Mouse (Mus musculus): Measurements from ENCODE around the gene Entr1. TPM values are rescaled to one million over a fixed set of nuclear protein-coding genes. Genes with fewer than 3 reads are reported as not detected.
A peak's percentile ranks its signal among the peaks of the same experiment; 100 is the strongest.

The Entr1 gene
- total RNA-seq (2021): 10 to 100 TPM; 25.2 to 33.1 TPM
- long read RNA-seq, experiment 1, transcript Entr1-201 (9 exons, 2,031 nt): minor isoform, 9 of 48 reads
- long read RNA-seq, experiment 1, transcript Entr1-202 (8 exons, 1,955 nt): major isoform, 21 of 48 reads
- long read RNA-seq, experiment 1, partial matches to known transcripts: 2 of 48 reads
- long read RNA-seq, experiment 1, other reads (novel, unspliced or antisense): 13 of 48 reads
- long read RNA-seq, experiment 2, transcript Entr1-202 (8 exons, 1,955 nt): major isoform, 26 of 49 reads
- long read RNA-seq, experiment 2, transcript Entr1-201 (9 exons, 2,031 nt): minor isoform, 6 of 49 reads
- long read RNA-seq, experiment 2, partial matches to known transcripts: 1 of 49 reads
- long read RNA-seq, experiment 2, other reads (novel, unspliced or antisense): 14 of 49 reads

DNA sequence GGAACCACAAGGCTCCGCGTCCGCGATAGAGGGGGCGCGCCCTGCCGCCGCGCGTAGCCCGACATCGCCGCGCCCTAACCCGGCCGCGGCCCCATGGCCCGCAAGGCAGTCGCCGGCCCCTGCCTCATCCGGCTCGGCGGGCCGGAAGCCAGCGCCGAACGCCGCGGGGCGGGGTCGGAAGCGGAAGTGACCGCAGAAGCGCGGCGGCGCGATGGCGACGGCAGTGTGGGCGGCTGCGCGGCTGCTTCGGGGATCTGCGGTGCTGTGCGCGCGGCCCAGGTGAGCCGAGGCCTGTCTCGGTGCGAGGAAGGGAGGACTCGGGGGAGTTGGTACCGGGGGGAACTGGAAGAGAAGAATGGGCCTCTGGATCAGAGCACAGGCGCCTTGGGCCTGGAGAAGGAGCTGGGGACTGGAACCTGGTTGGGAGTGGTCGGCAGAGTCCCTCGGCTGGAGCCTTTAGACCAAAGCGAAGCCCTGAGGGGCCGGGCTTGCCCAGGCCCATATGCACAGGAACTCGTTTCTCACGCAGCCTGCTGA is at the start of gene Entr1, which contains the start of gene Pmpca:
Entr1 (minus strand) TSS at position 163 of the 537 bp plus-strand sequence.
Pmpca (plus strand) TSS at position 186 of the 537 bp plus-strand sequence.
- peak; percentile 92 for DNase-seq
- Histone ChIP-seq H3K4me3 (peak within 1 kb of the TSS; percentile 98), H3K27ac (peak within 1 kb of the TSS; percentile 90)
- TF ChIP-seq CTCF (IDR thresholded peaks at IDR 0.05): no peak
- intact Hi-C loops (cut with DNase I): loop anchor here (2.0 kb wide), 1 partner anchor 36 kb away; the partner anchor contains the start of gene Dnlz

DNA sequence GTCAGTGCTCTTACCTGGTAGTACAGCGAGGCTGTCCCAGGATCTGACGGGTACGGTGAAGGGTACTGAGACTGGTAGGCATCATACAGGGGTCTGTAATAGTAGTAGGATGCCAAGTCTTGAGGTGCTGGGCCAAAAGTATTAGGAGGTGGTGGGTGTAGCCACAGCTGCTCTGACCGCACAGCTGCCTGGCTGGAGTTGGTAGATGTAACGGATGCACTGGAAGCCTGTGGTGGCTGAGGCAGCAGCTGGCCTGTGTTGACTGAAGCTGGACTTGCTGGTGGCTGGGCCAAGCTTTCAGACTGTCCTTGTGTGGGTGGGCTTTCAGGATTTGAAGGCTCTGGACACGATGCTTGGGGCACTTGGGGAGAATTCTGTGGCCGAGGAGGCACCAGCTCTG is 49.3 kb upstream of the Entr1 start:
- intact Hi-C loops (cut with DNase I): no loop called here
- no peak for TF ChIP-seq CTCF (IDR thresholded peaks at IDR 0.05)
- no peak for DNase-seq
- H3K4me3 ChIP-seq: no peak overlapping the region
- no peak overlapping the region for H3K27ac ChIP-seq

DNA sequence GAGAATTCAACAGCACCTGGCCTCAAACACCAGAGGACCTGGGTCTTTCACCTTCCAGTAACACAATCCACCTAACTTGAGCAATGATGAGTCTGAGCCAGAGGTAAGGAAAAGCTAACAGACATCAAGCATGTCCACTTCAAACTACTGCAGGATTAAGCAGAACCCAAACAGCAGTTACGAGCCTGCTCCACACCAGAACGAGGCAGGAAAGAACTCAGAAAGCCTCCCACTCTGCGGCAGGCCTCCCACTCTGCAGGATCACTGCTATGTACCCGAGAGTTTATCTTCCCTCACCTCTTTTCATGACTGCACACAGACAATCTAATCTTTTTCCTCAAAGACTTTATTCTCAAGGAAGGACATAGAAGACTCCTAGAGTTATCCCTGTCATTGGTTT is 48.1 kb upstream of the Entr1 start:
- intact Hi-C loops (cut with DNase I): no loop called here

DNA sequence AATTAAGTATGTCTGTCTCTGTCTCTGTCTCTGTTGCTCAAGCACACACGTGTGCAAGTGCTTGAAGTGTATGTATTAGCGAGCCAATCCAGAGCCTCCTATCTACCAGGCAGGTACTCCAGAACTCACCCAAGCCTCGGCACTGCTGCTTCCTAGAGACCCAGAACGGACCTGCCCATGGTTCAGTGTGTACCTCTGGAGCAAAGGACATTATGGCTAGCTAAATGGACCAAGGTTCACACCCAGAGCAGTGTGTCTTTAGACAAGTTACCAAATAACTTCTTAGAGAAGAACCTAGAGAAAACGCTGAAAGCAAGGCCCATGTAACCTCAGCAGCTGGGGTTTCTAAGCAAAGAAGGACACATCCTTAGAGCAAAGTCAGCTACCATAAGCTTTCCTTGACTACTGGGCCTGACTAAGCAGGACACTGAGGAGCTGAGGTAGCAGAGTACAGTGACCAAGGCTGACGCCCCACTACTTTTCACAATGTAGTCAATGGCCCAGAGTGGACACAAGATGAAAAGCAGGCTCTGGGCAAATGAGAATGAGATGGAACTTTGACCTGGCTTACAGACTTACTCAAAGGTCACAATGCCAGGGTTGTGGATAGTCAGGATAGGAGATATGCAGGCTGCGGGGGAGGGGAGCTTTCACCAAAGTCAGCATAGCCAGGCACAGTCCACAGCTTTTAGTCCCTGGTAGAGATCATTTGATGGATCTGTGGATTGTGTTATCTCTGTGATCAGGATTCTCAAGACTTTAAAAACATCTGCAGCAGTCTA is 45.9 kb upstream of the Entr1 start:
- Histone ChIP-seq H3K27ac (peak overlapping the region; percentile 39; the same call in 1 of the 2 replicates), H3K4me3 (no peak overlapping the region)
- TF ChIP-seq CTCF (IDR thresholded peaks at IDR 0.05): no peak
- no peak for DNase-seq
- intact Hi-C loops (cut with DNase I): no loop called here

More for the DNA sequence above, 48.1 kb upstream of the Entr1 start:
- no peak for DNase-seq
- TF ChIP-seq CTCF (IDR thresholded peaks at IDR 0.05): no peak
- no peak overlapping the region; the same call in 1 of the 2 replicates for H3K4me3 ChIP-seq
- H3K27ac ChIP-seq: peak overlapping the region; percentile 61

DNA sequence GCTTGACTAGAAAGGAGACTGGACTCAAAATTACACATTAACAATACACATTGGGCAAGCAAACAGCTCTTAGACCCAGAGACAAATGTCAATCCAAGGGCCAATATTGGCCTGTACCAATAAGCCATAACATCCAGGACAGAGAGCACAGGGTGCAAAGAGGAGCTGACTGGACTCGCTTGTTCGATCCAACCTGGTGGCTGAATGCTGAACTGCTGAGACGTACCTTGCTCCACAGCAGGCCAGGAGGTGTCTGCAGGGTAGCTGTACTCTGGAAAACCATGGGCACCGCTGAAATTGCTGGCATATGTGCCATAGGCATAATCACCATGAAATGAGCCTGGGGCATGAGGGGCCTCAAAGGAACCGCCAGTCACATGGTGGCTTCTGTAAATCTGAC is 40.7 kb upstream of the Entr1 start:
- DNase-seq: no peak
- no peak overlapping the region for H3K27ac ChIP-seq
- no peak overlapping the region for H3K4me3 ChIP-seq
- TF ChIP-seq CTCF (IDR thresholded peaks at IDR 0.05): no peak
- intact Hi-C loops (cut with DNase I): no loop called here

DNA sequence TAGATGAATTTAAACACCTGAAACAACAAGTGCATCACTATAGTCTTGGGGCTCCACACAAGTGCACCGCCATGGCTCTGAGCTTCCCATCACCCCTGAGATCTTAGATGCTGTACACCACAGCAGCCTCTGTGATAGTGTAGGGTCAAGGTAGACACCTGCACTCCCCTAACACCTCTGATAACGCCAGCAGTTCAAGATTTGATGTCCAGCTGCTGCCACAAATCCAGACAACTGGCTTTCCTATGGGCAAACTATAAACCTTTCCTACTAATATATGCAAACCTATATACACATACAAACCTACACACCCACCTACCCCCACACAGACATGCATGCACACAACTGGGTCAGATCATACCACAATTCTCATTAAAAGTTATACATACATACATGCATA is 35.4 kb upstream of the Entr1 start:
- no peak for DNase-seq
- intact Hi-C loops (cut with DNase I): no loop called here
- H3K4me3 ChIP-seq: no peak overlapping the region
- no peak for TF ChIP-seq CTCF (IDR thresholded peaks at IDR 0.05)
- no peak overlapping the region for H3K27ac ChIP-seq

DNA sequence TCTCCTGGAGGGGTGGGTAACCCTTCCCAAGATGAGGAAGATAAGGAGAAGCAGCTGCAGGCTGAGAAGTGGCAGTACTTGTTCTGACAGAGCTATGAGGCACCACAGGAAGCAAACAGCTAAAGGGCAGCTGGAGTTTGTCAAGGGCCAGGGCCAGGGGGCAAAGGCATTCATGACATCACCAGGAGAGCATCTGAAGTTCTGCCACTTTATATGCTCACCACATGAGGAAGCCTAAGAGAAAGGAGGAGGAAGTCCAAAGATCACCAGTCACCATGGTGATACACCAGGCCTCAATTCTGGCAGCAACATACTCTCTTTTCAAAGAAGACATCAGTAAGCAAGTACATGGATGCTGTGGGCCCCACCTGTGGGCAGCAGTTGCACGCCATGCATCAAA is 34.0 kb upstream of the Entr1 start:
- no peak for TF ChIP-seq CTCF (IDR thresholded peaks at IDR 0.05)
- Histone ChIP-seq H3K27ac (no peak overlapping the region), H3K4me3 (no peak overlapping the region)
- intact Hi-C loops (cut with DNase I): no loop called here
- DNase-seq: no peak

DNA sequence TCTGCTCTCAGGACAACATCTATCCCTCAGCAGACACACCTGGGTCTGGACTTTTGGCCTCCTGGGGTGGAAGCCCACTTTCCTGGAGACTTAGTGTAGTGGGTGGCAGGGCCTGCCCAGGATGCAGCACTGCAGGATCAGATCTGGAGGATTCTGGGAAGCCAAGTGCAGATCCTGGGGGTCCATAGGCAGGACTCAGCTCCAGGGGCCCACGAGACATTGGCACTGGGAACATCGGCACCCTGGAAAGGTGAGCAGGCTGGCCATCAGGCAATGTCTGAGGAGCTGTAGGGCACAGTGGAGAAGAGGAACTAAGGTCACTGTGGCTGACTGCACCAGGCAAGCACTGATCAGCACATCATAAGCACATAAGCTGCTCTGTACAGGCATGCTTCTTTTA is 32.9 kb upstream of the Entr1 start:
- no peak for DNase-seq
- H3K4me3 ChIP-seq: no peak overlapping the region
- no peak for TF ChIP-seq CTCF (IDR thresholded peaks at IDR 0.05)
- intact Hi-C loops (cut with DNase I): no loop called here
- no peak overlapping the region for H3K27ac ChIP-seq

DNA sequence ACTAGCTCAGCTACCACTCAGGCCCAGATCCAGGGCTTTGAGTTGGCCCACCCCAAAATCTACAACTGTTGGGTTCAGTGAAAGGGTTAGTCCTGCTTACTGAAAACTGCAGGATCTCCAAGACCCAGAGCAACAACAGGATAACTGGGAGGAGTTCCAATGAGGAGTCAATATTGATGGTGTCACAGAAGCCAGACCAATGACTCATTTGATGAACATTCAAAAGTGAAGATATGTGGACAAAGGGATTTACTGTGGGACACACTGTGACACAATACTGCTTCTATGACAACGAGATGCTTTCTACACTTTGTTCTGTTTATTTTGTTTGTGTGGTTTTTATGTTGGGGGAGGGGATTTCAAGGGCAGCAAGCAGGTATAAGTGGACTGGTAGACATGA is 29.0 kb upstream of the Entr1 start:
- no peak for DNase-seq
- Histone ChIP-seq H3K27ac (no peak overlapping the region), H3K4me3 (no peak overlapping the region)
- no peak for TF ChIP-seq CTCF (IDR thresholded peaks at IDR 0.05)
- intact Hi-C loops (cut with DNase I): no loop called here

DNA sequence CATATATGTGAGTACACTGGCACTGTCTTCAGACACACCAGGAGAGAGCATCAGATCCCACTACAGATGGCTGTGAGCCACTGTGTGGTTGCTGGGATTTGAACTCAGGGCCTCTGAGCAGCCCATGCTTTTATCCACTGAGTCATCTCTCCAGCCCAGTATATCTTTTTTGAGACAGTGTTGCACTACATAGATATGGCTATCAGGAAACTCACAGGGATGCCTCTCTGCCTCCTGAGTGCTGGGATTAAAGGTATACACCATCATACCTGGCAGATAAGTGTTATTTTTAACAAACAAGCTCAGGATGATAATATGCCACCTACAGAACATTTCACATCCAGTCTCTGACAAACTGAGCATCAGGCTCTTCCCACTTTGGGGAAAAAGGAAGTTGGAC is 27.9 kb upstream of the Entr1 start:
- Histone ChIP-seq H3K4me3 (no peak overlapping the region), H3K27ac (no peak overlapping the region)
- no peak for TF ChIP-seq CTCF (IDR thresholded peaks at IDR 0.05)
- intact Hi-C loops (cut with DNase I): no loop called here
- DNase-seq: no peak

DNA sequence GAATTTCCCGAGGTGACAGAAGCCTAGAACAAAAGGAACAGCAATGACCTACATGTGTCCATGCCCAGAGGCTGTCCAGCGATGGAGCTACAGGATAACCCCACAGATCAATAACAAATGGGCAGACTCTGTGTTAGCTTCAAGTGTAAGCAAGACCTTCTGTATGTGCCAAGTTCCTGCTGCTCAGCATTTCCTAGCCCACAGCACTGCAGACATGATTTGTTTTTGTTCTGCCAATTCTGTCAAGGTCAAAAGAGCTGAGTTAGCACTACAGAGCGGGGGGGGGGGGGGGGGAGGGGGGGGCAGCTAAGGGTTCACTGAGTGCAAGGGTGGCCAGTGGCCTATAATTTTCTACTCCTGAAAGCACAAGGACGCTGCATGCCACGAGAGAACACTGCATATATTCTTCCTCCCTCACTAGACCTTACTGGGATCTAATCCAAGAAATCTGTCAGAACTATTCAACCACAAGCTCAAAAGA is 21.9 kb upstream of the Entr1 start:
- TF ChIP-seq CTCF (IDR thresholded peaks at IDR 0.05): no peak
- intact Hi-C loops (cut with DNase I): no loop called here
- Histone ChIP-seq H3K27ac (peak overlapping the region; percentile 49; the same call in 1 of the 2 replicates), H3K4me3 (no peak overlapping the region)
- DNase-seq: no peak

DNA sequence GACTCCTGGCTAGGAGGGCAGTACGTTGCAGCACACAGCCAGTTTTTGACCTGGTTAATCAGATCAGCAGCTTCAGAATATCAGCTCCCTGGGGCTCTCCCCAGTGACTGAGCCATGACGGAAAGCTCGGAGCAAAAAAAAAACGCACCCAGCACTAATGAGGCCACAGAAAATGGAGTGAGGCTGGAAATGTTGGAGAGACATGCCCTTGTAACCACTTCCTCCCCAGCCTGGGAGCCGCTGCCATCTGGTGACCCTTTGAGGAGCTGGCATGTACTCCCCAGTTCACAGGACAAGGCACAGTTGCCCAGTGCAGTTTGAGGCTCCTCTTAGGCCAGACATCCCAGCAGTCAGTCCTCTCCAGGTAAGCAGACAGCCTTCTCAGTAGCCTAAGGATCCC is 21.0 kb upstream of the Entr1 start:
- intact Hi-C loops (cut with DNase I): no loop called here
- Histone ChIP-seq H3K4me3 (no peak overlapping the region), H3K27ac (0 out of 2 replicates have a peak overlapping the region, but pooled peaks have one; percentile 5)
- no peak for DNase-seq
- no peak for TF ChIP-seq CTCF (IDR thresholded peaks at IDR 0.05)

DNA sequence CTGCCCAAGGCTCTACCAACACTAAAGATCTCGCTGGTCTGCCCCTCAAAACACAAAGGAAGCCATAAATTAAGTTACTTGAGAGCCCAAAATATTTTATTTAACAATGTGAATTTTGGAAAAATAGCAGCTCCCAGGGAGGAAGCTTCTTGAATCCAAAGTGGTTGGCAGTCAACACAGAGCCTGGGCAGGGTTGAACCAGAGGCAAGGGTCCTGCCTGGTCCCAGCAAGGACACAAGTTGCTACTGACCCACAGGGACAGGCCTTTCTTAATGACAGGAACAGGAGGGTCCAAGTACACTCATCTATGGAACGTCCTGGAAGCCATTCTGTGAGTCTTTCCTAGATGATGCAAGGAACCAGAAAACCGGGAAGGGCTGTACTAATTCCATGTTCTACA is 20.2 kb upstream of the Entr1 start:
- peak overlapping the region; percentile 93 for H3K4me3 ChIP-seq
- intact Hi-C loops (cut with DNase I): loop anchor here (5.0 kb wide), 1 partner anchor 33 kb away; no protein-coding TSS in a partner anchor
- DNase-seq: no peak

More for the DNA sequence above, 20.2 kb upstream of the Entr1 start:
- peak overlapping the region; percentile 97 for H3K27ac ChIP-seq
- no peak for TF ChIP-seq CTCF (IDR thresholded peaks at IDR 0.05)

All from gastrocnemius, adult 2 months (tissue).